Mouse (Mus musculus): ENCODE measurements around the gene Tcf25.
A peak's percentile ranks its signal among the peaks of the same experiment; 100 is the strongest.
"Not testable (repeated sequence)": the region's sequence is repeated elsewhere in the genome, so short reads cannot be mapped to it uniquely, and the experiment has no call there.

The Tcf25 gene

GRCm38 (mm10) chr8:123431616-123432365 lies 58.2 kb downstream of the Tcf25 start:
- no peak for DNase-seq

- DNase-seq, result no peak
These were observed 58.8 kb downstream of the Tcf25 start for GRCm38 (mm10) chr8:123432381-123432780.

GRCm38 (mm10) chr8:123433241-123433974 lies 59.9 kb downstream of the Tcf25 start:
- DNase-seq, result not testable (repeated sequence)

- DNase-seq, result no peak
These were observed 68.2 kb downstream of the Tcf25 start for GRCm38 (mm10) chr8:123441788-123442187.

GRCm38 (mm10) chr8:123442351-123442750 lies 68.8 kb downstream of the Tcf25 start:
- DNase-seq, result no peak

- peak; percentile 95 for DNase-seq
These were observed 69.5 kb downstream of the Tcf25 start for GRCm38 (mm10) chr8:123442871-123443575.

GRCm38 (mm10) chr8:123443576-123443921 lies 70.0 kb downstream of the Tcf25 start:
- no peak for DNase-seq

- DNase-seq, result no peak
These were observed 70.6 kb downstream of the Tcf25 start for GRCm38 (mm10) chr8:123444131-123444530.

- DNase-seq, result no peak
These were observed 72.4 kb downstream of the Tcf25 start for GRCm38 (mm10) chr8:123445981-123446380.

- DNase-seq, result no peak
These were observed 73.2 kb downstream of the Tcf25 start for GRCm38 (mm10) chr8:123446799-123447198.

- no peak for DNase-seq
These were observed 77.2 kb downstream of the Tcf25 start for GRCm38 (mm10) chr8:123450783-123451182.

- not testable (repeated sequence) for DNase-seq
These were observed 78.2 kb downstream of the Tcf25 start for GRCm38 (mm10) chr8:123451747-123452146.

- DNase-seq, result no peak
These were observed 78.6 kb downstream of the Tcf25 start for GRCm38 (mm10) chr8:123452149-123452548.

GRCm38 (mm10) chr8:123453291-123453690 lies 79.7 kb downstream of the Tcf25 start:
- DNase-seq, result no peak

Measured in lung, postnatal 14 days (tissue).